Mouse (Mus musculus): ENCODE measurements at regions not wholly inside any gene's neighbourhood (a gene's known extent, or its start where the extent isn't known, plus 50 kb on each side); places are given as distances from the start of the nearest gene placed in this dataset.

- Histone ChIP-seq H3K36me3 (ENCODE audit: insufficient read depth, low read length) (no peaks in the 10 kb centered on the region), H3K9ac (replicated peaks; ENCODE audit: low read length, poor library complexity, severe bottlenecking) (no peak overlapping the region), H3K27ac (ENCODE audit: low read depth, low read length) (no peak overlapping the region), H3K4me3 (ENCODE audit: low read depth, low read length) (no peak overlapping the region), H3K4me2 (ENCODE audit: low read depth, low read length, poor library complexity, severe bottlenecking) (no peak overlapping the region), H3K4me1 (ENCODE audit: insufficient read depth, low read length) (no peaks in the 10 kb centered on the region), H3K27me3 (ENCODE audit: insufficient read depth, low read length) (no peaks in the 10 kb centered on the region), H3K9me3 (ENCODE audit: low read length) (peaks cover 13% of the 10 kb centered on the region)
- TF ChIP-seq CTCF (IDR thresholded peaks at IDR 0.05) = no peak
- DNase-seq (ENCODE audit: low spot score) (no peak), ATAC-seq (ENCODE audit: low FRiP score) (no peak)
- 97% methylated on average over 5 of the region's 5 CpGs for WGBS
Observed at GRCm38 (mm10) chrX:113966128-113966527, 508.0 kb upstream of the Klhl4 start.

GRCm38 (mm10) chrX:113993118-113993517 lies 481.0 kb upstream of the Klhl4 start:
- no peak for TF ChIP-seq CTCF (IDR thresholded peaks at IDR 0.05)
- Histone ChIP-seq H3K9ac (replicated peaks; ENCODE audit: low read length, poor library complexity, severe bottlenecking) (no peak overlapping the region), H3K4me1 (ENCODE audit: insufficient read depth, low read length) (no peaks in the 10 kb centered on the region), H3K9me3 (ENCODE audit: low read length) (0 out of 2 replicates have a peak, but pooled peaks cover 3% of the 10 kb centered on the region), H3K27ac (ENCODE audit: low read depth, low read length) (no peak overlapping the region), H3K4me3 (ENCODE audit: low read depth, low read length) (no peak overlapping the region), H3K4me2 (ENCODE audit: low read depth, low read length, poor library complexity, severe bottlenecking) (no peak overlapping the region), H3K27me3 (ENCODE audit: insufficient read depth, low read length) (no peaks in the 10 kb centered on the region), H3K36me3 (ENCODE audit: insufficient read depth, low read length) (no peaks in the 10 kb centered on the region)
- ATAC-seq (ENCODE audit: low FRiP score) (no peak), DNase-seq (ENCODE audit: low spot score) (no peak)
- WGBS = 85% methylated on average over 3 of the region's 3 CpGs

GRCm38 (mm10) chrX:114041281-114041680 lies 432.9 kb upstream of the Klhl4 start:
- no peak overlapping the region for H3K4me2 ChIP-seq (ENCODE audit: low read depth, low read length, poor library complexity, severe bottlenecking)
- DNase-seq (ENCODE audit: low spot score) = peak; percentile 58
- ATAC-seq (ENCODE audit: low FRiP score) = no peak
- TF ChIP-seq CTCF (IDR thresholded peaks at IDR 0.05) = peak; percentile 67
- no peak overlapping the region for H3K4me3 ChIP-seq (ENCODE audit: low read depth, low read length)
- H3K4me1 ChIP-seq (ENCODE audit: insufficient read depth, low read length) = no peaks in the 10 kb centered on the region
- H3K9me3 ChIP-seq (ENCODE audit: low read length) = no peaks in the 10 kb centered on the region
- no peak overlapping the region for H3K27ac ChIP-seq (ENCODE audit: low read depth, low read length)
- H3K27me3 ChIP-seq (ENCODE audit: insufficient read depth, low read length) = no peaks in the 10 kb centered on the region
- 51% methylated on average over 1 of the region's 1 CpGs for WGBS
- no peak overlapping the region for H3K9ac ChIP-seq (replicated peaks; ENCODE audit: low read length, poor library complexity, severe bottlenecking)
- H3K36me3 ChIP-seq (ENCODE audit: insufficient read depth, low read length) = no peaks in the 10 kb centered on the region
